Mouse (Mus musculus): ENCODE measurements around the gene Sfrp2. TPM values are rescaled to one million over a fixed set of nuclear protein-coding genes. Genes with fewer than 3 reads are reported as not detected.
A peak's percentile ranks its signal among the peaks of the same experiment; 100 is the strongest.

The Sfrp2 gene
- polyA plus RNA-seq, 1 experiment from 2014 or later: 87.3 TPM

- Histone ChIP-seq H3K9ac (no peak overlapping the region), H3K4me2 (no peak overlapping the region), H3K27ac (ENCODE audit: low read depth) (no peak overlapping the region), H3K36me3 (ENCODE audit: insufficient read depth) (no peaks in the 10 kb centered on the region), H3K4me3 (ENCODE audit: low read depth, low read length) (no peak overlapping the region), H3K9me3 (ENCODE audit: low read depth, low read length) (no peaks in the 10 kb centered on the region), H3K4me1 (ENCODE audit: insufficient read depth) (no peaks in the 10 kb centered on the region), H3K27me3 (ENCODE audit: insufficient read depth, low read length) (no peaks in the 10 kb centered on the region)
- DNase-seq (no peak), ATAC-seq (ENCODE audit: insufficient read depth) (no peak)
- WGBS: 86% methylated on average over 4 of the region's 4 CpGs
- TF ChIP-seq CTCF (IDR thresholded peaks at IDR 0.05; ENCODE audit: low read depth): no peak
These were observed 29.1 kb upstream of the Sfrp2 start for GRCm38 (mm10) chr3:83736980-83737379.

- 57% methylated on average over 2 of the region's 2 CpGs for WGBS
- no peak for TF ChIP-seq CTCF (IDR thresholded peaks at IDR 0.05; ENCODE audit: low read depth)
- H3K9ac ChIP-seq: no peak overlapping the region
These were observed 25.9 kb upstream of the Sfrp2 start for GRCm38 (mm10) chr3:83740246-83740645.

GRCm38 (mm10) chr3:83747276-83747675 is 18.8 kb upstream of the Sfrp2 start:
- no peak for TF ChIP-seq CTCF (IDR thresholded peaks at IDR 0.05; ENCODE audit: low read depth)

More at GRCm38 (mm10) chr3:83740246-83740645, 25.9 kb upstream of the Sfrp2 start:
- no peaks in the 10 kb centered on the region for H3K36me3 ChIP-seq (ENCODE audit: insufficient read depth)
- H3K4me1 ChIP-seq (ENCODE audit: insufficient read depth): no peaks in the 10 kb centered on the region
- DNase-seq (no peak), ATAC-seq (ENCODE audit: insufficient read depth) (no peak)
- no peaks in the 10 kb centered on the region for H3K27me3 ChIP-seq (ENCODE audit: insufficient read depth, low read length)
- no peaks in the 10 kb centered on the region for H3K9me3 ChIP-seq (ENCODE audit: low read depth, low read length)
- H3K4me2 ChIP-seq: no peak overlapping the region
- H3K27ac ChIP-seq (ENCODE audit: low read depth): no peak overlapping the region
- H3K4me3 ChIP-seq (ENCODE audit: low read depth, low read length): no peak overlapping the region

GRCm38 (mm10) chr3:83747895-83748294 is 18.2 kb upstream of the Sfrp2 start:
- Histone ChIP-seq H3K27ac (ENCODE audit: low read depth) (no peak overlapping the region), H3K27me3 (ENCODE audit: insufficient read depth, low read length) (no peaks in the 10 kb centered on the region), H3K4me2 (no peak overlapping the region), H3K4me1 (ENCODE audit: insufficient read depth) (no peaks in the 10 kb centered on the region), H3K4me3 (ENCODE audit: low read depth, low read length) (no peak overlapping the region), H3K9me3 (ENCODE audit: low read depth, low read length) (no peaks in the 10 kb centered on the region), H3K9ac (no peak overlapping the region), H3K36me3 (ENCODE audit: insufficient read depth) (no peaks in the 10 kb centered on the region)
- no peak for TF ChIP-seq CTCF (IDR thresholded peaks at IDR 0.05; ENCODE audit: low read depth)
- ATAC-seq (ENCODE audit: insufficient read depth): no peak
- WGBS: 72% methylated on average over 5 of the region's 5 CpGs
- DNase-seq: no peak

More at GRCm38 (mm10) chr3:83747276-83747675, 18.8 kb upstream of the Sfrp2 start:
- H3K27me3 ChIP-seq (ENCODE audit: insufficient read depth, low read length): no peaks in the 10 kb centered on the region
- H3K9ac ChIP-seq: no peak overlapping the region
- no peak overlapping the region for H3K4me3 ChIP-seq (ENCODE audit: low read depth, low read length)
- H3K4me2 ChIP-seq: no peak overlapping the region
- no peaks in the 10 kb centered on the region for H3K36me3 ChIP-seq (ENCODE audit: insufficient read depth)
- no peaks in the 10 kb centered on the region for H3K9me3 ChIP-seq (ENCODE audit: low read depth, low read length)
- DNase-seq (no peak), ATAC-seq (ENCODE audit: insufficient read depth) (no peak)
- H3K27ac ChIP-seq (ENCODE audit: low read depth): no peak overlapping the region
- WGBS: 83% methylated on average over 4 of the region's 4 CpGs
- no peaks in the 10 kb centered on the region for H3K4me1 ChIP-seq (ENCODE audit: insufficient read depth)

GRCm38 (mm10) chr3:83751625-83752024 is 14.5 kb upstream of the Sfrp2 start:
- ATAC-seq (ENCODE audit: insufficient read depth): no peak

GRCm38 (mm10) chr3:83752196-83752595 is 13.9 kb upstream of the Sfrp2 start:
- no peak for ATAC-seq (ENCODE audit: insufficient read depth)
- WGBS: 88% methylated on average over 5 of the region's 5 CpGs
- DNase-seq: no peak
- Histone ChIP-seq H3K4me3 (ENCODE audit: low read depth, low read length) (no peak overlapping the region), H3K27me3 (ENCODE audit: insufficient read depth, low read length) (no peaks in the 10 kb centered on the region), H3K36me3 (ENCODE audit: insufficient read depth) (no peaks in the 10 kb centered on the region), H3K4me1 (ENCODE audit: insufficient read depth) (no peaks in the 10 kb centered on the region), H3K4me2 (no peak overlapping the region), H3K9ac (no peak overlapping the region), H3K9me3 (ENCODE audit: low read depth, low read length) (no peaks in the 10 kb centered on the region), H3K27ac (ENCODE audit: low read depth) (no peak overlapping the region)
- no peak for TF ChIP-seq CTCF (IDR thresholded peaks at IDR 0.05; ENCODE audit: low read depth)

More at GRCm38 (mm10) chr3:83751625-83752024, 14.5 kb upstream of the Sfrp2 start:
- H3K4me1 ChIP-seq (ENCODE audit: insufficient read depth): no peaks in the 10 kb centered on the region
- TF ChIP-seq CTCF (IDR thresholded peaks at IDR 0.05; ENCODE audit: low read depth): peak; percentile 49
- H3K4me2 ChIP-seq: no peak overlapping the region
- 35% methylated on average over 2 of the region's 2 CpGs for WGBS
- H3K9me3 ChIP-seq (ENCODE audit: low read depth, low read length): no peaks in the 10 kb centered on the region
- H3K36me3 ChIP-seq (ENCODE audit: insufficient read depth): no peaks in the 10 kb centered on the region
- no peak overlapping the region for H3K4me3 ChIP-seq (ENCODE audit: low read depth, low read length)
- no peak for DNase-seq
- no peak overlapping the region for H3K9ac ChIP-seq
- no peaks in the 10 kb centered on the region for H3K27me3 ChIP-seq (ENCODE audit: insufficient read depth, low read length)
- no peak overlapping the region for H3K27ac ChIP-seq (ENCODE audit: low read depth)

- Histone ChIP-seq H3K4me1 (ENCODE audit: insufficient read depth) (no peaks in the 10 kb centered on the region), H3K9ac (no peak overlapping the region), H3K4me2 (no peak overlapping the region), H3K36me3 (ENCODE audit: insufficient read depth) (no peaks in the 10 kb centered on the region), H3K27me3 (ENCODE audit: insufficient read depth, low read length) (no peaks in the 10 kb centered on the region), H3K4me3 (ENCODE audit: low read depth, low read length) (no peak overlapping the region), H3K9me3 (ENCODE audit: low read depth, low read length) (no peaks in the 10 kb centered on the region), H3K27ac (ENCODE audit: low read depth) (no peak overlapping the region)
- ATAC-seq (ENCODE audit: insufficient read depth) (no peak), DNase-seq (no peak)
- no peak for TF ChIP-seq CTCF (IDR thresholded peaks at IDR 0.05; ENCODE audit: low read depth)
- WGBS: 59% methylated on average over 15 of the region's 15 CpGs
These were observed 11.0 kb upstream of the Sfrp2 start for GRCm38 (mm10) chr3:83755043-83755635.

Data from lung, embryonic 14.5 days (tissue).